Mouse (Mus musculus): ENCODE measurements at regions not wholly inside any gene's neighbourhood (a gene's known extent, or its start where the extent isn't known, plus 50 kb on each side); places are given as distances from the start of the nearest gene placed in this dataset.

DNA sequence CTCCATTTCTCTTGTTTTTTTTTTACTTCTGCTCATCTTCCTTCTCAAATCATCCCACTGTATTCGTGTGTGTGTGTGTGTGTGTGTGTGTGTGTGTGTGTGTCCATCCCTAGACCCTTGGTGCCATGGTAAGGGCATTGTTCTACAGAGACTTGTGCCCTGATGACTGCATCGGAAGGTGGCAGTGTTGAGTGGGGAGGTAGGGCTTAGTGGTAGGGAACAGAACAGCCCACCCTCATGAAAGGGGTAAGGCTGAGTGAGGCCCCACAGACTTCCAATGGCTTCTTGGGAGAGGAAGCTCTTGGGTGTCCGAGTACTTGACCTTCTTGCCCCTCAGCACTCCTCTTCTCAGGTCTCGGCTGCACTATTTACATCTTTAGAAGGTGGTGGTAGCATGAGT lies 100.3 kb downstream of the Tmco5 start:
- DNase-seq (ENCODE audit: extremely low spot score in 1 of 2, low spot score in 1 of 2), result no peak

DNA sequence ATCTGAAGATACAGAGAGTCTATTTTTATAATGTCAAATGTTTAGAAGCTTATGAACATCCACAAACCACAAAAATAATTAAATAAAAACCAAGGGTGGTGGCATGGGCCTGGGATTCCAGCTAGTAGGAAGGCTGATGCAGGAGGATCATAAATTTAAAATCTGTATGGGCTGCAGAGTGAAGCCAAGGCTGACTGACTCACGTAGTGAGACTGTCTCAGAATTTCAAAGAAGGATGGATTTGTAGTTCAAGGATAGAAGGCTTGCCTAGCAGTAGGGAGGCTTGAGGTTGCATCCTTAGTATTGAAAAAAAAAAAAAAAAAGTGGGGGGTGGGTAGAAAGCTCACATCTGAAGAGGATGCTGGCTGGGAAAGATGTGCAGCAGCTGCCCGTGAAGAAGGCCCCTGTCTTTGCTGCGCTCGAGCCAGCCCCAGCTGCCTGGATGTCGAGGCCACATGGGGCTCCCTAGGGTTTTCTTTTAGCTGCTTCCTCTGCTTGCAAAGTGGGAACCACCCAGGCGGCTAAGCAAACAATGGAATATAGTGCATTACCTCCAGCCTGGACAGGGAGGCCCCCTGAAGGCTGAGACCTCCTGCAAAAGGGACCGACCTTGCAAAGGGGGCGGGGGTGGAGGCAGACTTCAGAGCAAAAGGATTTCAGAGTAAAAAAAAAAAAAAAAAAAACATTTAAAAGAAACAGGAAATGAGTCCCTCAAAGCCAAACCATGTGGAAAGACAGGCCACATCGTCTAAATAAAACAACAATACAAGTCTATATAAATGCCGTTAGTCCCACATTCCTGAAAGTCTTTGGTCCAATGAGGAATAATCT lies 101.3 kb downstream of the Tmco5 start:
- no peak for DNase-seq (ENCODE audit: extremely low spot score in 1 of 2, low spot score in 1 of 2)

DNA sequence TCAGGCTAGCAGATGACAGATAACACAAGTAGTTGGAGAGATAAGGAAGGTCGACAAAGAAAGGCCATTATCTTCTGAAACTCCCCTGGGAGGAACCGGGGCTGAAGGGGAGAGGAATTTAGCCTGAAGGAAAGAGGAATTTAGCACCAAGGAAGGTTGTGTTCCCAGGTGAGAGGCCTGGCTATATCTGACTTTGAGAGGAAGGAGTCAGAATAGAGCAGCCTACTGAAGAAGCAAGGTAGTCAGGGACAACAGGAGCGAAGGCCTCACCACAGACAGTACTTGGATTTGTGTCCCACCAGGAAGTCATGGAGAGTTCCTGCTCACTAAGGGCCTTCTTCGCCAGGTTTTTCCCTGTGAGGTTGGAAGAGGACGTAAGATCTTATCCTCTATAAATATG lies 102.2 kb downstream of the Tmco5 start:
- DNase-seq (ENCODE audit: extremely low spot score in 1 of 2, low spot score in 1 of 2), result no peak

DNA sequence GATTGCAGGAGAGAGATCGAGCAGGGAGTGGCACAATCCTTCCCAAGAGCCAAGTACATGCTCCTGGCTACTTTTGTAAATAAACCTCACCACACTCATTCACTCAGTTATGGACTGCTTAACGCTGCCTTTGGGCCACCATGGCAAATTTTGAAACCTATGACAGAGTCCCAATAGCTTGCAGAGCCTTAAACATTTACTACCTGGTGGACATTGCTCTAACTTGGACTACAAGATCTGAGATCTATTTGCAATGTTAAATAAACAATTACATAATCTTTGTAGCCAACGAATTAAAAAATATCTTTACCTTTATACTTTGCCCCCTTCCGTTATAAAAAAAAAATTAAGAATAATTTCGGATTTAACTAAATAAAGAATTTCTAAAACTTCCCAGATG lies 104.9 kb downstream of the Tmco5 start:
- no peak for DNase-seq (ENCODE audit: extremely low spot score in 1 of 2, low spot score in 1 of 2)

DNA sequence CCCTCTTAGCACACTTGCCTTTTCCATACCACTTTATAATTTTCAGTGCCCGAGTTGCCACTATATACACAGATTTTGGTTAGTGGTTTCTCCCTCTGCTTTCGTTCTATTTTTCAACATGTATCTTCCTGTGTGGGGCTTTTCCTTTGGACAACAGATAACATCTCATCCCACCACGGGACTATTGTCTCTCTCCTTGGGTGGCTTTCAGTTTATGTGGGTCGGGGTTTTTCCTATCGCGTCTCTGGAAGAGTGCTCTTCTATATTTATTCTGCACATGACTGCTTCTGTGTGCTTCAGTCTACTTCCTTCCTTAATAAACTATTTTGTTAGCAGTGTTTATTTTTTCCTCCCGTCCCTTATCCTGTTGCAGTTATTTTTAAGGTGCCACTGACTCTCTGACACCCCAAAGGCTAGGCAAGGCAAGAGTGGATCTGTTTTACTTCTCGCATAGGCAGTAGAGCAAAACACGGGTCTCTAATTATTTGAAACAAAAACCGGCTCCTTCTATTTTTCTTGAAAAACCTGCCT lies 105.4 kb downstream of the Tmco5 start:
- DNase-seq (ENCODE audit: extremely low spot score in 1 of 2, low spot score in 1 of 2), result no peak

DNA sequence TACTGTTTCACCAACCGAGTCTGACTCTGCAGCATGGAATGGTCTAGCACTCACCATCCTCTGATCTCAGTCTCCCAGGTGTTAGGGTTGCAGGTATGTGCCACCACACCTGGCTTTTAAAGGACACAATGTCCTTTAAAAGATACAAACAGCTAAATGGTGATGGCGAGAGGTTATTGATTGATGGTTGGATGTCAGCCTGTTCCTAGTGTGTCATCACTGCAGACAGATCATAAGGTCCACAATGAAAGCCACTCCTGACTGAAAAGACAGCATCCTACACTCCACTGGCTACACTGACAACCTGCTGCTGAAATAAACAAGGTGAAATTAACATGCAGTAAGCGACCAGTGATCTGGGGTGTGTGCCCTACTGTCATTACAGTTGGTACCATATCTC lies 106.1 kb downstream of the Tmco5 start:
- no peak for DNase-seq (ENCODE audit: extremely low spot score in 1 of 2, low spot score in 1 of 2)

DNA sequence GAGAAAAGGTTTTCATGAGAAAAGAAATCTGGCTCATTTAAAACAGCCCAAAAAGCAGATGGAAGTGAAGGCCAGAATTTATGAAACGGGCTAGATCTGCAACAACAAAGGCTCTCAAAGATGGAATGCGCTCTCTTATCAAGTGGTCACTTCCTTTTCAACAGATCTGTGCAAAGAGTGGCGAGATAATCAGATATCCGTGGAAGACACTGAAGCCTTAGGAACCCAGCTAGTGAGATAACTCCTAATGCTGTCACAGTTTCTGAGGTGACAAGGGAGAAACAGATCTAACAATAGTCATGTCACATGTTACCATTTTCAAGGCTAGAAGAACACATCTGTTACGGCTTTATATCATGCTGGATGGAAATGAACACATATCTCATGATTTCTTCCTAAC lies 107.1 kb downstream of the Tmco5 start:
- DNase-seq (ENCODE audit: extremely low spot score in 1 of 2, low spot score in 1 of 2), result no peak

DNA sequence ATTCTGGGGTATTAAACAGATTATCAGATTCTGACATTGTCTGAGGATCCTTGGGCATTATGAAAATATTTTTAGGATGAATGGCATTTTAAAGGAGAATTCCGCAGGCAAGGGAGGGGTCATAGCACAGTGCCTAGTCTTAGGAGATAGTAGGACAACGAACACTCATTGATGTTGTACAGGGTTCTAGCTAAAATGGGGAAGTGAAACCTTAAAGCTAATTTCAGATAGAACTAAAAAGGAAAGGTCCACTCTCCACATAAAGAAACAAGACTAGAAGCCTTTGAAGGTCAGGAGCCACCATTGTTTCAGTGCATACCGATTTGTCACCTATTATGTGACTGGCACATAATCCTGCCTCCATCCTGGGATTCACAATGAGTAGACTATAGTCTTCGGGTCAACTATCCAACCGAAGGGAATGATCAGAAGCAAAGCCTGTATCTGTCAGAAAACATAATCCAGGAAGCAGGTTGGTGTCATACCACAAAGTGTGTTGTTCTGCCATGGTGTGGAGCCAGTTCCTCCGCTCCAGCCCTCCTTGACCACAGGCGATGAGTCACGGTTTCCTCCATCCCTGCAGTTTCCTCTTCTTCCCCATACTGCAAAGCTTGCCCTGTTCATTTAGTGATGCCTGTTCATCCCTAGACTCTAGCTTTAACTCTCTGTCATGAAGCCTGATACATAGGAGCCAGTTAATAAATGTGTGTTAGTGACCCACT lies 110.6 kb downstream of the Tmco5 start:
- no peak for DNase-seq (ENCODE audit: extremely low spot score in 1 of 2, low spot score in 1 of 2)

DNA sequence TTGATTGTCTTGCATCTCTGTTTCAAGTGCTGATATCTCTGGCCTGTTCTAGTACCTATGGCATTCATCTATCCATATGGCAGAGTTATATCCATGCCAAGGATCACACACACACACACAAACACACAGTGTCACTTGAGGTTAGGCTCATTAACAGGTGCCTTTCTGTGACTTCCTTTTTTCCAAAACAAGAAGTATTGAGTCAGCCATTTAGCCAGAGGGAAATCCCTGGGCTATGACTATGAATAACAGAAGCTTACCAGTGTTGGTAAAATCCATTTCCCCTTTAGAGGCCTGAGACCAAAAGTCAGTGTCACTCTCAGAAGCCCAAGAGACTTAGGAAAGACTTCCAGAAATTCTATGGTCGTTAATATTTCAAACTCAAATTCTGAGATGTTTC lies 111.6 kb downstream of the Tmco5 start:
- DNase-seq (ENCODE audit: extremely low spot score in 1 of 2, low spot score in 1 of 2), result no peak

DNA sequence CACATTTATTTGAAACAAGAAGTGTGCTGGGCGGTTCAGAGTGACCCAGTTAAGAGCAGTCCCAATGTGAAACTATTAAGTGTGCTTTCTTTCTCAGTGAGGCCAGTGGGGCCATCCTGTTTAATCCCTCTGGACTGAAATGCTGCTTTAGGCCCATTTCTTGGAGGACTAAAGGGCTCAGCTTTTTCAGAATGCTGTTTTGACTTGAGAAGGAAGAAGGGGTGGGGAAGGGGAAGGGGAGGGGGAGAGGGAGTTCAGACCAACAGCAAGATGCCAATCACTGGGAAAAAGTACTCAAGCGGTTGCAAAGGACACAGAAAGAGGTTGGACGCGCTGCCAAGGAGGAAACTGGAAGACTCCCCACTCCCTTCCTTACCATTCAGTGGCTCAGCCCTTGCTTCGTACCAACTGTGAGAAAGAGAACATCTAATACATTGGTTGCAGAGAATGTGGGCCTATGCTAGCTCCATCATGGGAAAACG lies 113.1 kb downstream of the Tmco5 start:
- no peak for DNase-seq (ENCODE audit: extremely low spot score in 1 of 2, low spot score in 1 of 2)

DNA sequence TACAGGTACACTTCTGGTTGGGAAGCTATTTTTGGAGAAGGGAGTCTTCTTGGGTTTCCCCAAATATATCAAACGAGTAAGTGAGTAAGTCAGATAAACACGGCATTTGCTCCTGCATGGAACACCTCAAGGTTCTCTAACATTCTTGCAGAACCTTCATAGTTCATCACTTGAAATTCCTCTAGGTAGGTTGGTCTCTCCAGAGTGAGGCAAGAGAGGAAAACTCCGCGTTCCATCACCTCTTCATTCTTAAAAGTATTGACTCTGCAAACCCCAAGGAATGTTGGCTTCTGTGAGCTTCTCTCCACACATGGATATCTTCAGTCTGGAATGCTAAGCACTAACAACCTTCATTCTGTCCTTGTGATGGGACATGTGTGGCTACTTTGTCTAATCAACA lies 115.2 kb downstream of the Tmco5 start:
- DNase-seq (ENCODE audit: extremely low spot score in 1 of 2, low spot score in 1 of 2), result no peak

DNA sequence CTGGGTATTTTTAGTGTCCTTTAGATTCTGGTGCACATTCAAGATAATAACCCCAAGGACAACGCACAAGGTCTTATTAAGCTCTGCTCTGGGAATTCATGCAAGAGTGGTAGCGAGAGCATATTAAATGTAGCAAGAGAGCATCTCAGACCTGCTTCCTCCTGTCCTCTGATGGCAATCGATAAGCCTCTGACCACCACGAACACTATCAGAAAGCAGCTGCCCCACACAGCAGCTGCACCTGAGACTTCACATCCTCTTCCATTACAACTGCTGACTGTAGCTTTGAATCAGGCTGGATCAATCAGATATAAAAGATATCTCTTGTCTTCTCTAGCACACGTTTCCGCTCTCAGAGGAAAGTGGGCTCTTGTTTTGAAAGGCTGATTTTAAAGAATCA lies 117.8 kb downstream of the Tmco5 start:
- DNase-seq (ENCODE audit: extremely low spot score in 1 of 2, low spot score in 1 of 2), result no peak

DNA sequence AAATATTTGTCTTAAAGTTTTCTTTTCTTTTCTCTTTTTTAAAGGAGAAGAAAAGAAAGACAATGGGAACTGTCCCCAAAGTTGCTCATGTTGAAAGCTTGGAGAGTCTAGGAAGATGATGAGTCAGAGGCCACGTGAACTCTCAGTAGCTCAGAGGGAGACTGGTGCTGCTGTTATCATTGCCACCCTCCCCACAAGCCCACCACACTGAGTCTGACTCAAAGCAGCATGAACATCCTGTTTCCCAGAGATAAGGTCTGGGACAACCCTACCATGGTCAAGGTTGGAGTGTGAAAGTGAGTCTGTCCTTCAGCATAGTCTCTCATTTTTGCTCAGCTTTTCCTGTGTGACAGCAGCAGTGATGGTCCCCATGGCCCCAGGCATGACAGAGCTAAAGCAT lies 120.3 kb downstream of the Tmco5 start:
- DNase-seq (ENCODE audit: extremely low spot score in 1 of 2, low spot score in 1 of 2), result no peak

DNA sequence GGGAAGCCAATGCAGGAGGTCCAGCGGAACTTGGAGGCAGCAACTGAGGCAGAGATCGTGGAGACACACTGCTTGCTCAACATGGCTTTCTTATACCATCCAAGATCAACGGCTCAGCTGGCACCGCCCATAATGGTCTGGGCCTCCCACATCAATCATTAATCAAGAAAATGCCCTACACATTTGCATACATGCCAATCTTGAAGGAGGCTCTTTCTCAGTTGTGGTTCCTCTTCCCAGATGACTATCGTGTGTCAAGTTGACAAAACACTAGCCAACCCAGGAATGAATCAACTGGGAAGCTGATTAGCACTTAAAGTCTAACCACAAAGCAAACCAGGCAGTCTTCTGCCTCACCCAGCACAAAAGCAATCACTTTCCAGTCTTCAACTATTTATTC lies 121.1 kb downstream of the Tmco5 start:
- DNase-seq (ENCODE audit: extremely low spot score in 1 of 2, low spot score in 1 of 2), result no peak

DNA sequence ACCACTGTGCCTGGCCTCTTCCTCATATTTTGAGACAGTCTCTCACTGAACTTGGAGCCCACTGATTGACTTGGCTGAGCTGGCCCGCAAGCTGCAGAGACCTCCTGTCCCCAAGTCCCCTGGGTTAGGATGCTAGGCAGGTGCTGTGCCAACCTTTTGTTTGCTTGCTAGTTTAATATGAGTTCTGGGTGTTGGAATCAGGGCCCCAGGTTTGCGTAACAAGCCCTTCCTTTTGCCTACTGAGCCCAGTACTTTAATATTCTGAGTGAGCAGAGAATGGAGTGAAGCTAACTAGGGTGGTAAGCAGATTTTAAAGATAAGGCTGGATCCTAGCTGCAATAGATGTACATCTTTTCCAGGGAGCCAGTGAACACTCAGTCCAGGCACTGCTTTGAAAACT lies 117.2 kb upstream of the Spred1 start:
- no peak for DNase-seq (ENCODE audit: extremely low spot score in 1 of 2, low spot score in 1 of 2)

DNA sequence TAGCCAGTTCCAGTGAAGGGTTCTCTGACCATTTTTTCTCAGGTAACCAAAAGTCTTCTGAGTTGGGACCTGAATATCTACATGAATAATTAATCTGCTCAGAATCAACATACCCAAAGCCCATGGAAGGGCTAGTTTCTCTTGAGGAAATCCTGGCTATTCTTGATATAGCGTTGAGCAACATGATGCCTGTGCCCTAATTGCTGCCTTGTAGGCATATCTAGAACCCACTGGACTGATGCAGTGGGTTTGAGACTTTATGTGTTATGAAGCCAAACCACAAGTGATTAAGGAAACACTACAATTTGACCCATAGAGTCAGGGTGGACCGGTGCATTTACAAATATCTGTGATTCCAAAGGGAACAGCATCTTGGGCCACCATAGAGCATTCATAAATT lies 114.3 kb upstream of the Spred1 start:
- no peak for DNase-seq (ENCODE audit: extremely low spot score in 1 of 2, low spot score in 1 of 2)

DNA sequence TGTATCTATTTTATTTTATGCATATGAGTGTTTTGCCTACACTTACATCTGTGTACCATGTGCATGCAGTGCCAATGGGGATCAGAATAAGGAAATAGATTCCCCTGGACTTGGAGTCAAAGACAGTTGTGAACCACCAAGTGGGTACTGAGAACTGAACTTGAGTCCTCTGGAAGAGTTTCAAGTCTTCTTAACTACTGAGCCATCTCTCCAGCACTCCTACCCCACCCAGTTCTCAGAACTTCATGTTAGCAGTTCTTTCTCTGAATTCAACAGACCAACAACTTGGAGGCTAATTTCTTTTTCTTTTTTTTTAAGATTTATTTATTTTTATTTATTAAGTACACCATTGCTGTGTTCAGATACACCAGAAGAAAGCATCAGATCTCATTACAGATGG lies 112.3 kb upstream of the Spred1 start:
- no peak for DNase-seq (ENCODE audit: extremely low spot score in 1 of 2, low spot score in 1 of 2)

DNA sequence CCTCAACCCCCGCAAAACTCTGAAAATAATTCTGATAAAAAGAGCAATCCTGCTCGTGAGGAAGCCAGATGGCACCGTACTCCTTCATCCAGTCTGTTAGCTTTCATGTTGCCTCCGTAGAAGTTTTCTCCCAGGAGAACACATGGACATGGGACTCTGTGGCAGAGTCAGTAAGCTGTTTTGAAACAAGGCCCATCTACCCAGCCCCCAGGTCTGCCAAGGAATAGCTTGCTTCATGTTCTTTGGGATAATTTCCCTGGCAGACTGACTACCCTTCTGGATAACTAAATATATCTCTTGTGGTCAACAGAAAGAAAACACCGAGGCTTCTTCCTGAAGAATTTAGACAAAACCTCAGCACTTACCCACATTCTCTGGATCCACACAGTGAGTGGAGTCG lies 111.2 kb upstream of the Spred1 start:
- DNase-seq (ENCODE audit: extremely low spot score in 1 of 2, low spot score in 1 of 2), result peak; percentile 20 to 51

DNA sequence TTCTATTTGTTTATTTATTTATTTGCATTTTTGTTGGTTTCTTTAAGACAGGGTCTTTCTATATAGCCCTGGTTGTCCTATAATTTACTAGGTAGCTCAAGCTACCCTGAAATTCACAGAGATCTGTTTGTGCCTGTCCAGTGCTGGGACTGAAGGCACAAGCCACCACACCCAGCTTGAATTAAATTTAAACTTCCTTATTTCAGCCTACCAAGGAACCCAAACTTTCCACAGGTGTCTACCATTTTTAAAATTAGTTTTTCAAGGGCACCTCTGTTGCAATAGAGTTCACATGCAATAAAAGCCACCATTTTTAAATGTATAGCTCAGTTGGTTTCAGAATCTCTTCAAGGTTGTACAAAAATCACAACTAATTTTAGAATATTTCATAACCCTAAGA lies 110.2 kb upstream of the Spred1 start:
- DNase-seq (ENCODE audit: extremely low spot score in 1 of 2, low spot score in 1 of 2), result no peak

DNA sequence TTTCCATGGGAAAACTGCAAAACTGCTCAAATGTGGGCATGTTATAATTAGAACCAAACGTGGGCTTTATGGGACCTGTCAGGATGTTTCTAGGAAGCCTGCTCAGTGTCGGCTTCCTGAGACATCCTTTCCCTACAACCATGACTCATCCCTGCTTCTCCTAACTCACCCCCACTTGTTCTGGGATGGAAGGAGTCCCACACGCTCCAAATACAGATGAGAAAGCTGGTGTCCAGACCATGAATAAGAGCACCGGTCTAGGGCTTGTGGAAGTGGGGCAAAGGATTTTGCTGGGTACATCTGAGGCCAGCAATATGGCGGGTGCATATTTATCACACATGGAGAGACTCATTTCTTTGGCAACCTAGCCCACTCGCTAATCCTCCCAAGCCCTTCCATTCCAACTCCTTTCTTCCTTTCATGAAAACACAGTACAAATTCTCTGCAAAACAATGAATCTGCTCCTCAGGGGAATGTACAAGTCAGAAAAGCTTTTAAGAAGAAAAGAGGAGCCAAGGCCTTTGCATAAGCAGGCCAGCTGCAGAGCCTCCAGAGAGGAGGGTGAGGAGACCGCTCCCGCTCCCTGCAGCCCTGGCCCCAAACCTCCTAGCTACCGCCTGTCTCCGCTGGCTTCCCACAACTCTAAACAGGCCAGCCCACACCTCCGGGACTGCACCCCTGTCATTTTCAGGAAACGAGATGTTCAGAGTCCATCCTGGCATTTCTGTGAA lies 103.1 kb upstream of the Spred1 start:
- peak; percentile 79 to 83 for DNase-seq (ENCODE audit: extremely low spot score in 1 of 2, low spot score in 1 of 2)

DNA sequence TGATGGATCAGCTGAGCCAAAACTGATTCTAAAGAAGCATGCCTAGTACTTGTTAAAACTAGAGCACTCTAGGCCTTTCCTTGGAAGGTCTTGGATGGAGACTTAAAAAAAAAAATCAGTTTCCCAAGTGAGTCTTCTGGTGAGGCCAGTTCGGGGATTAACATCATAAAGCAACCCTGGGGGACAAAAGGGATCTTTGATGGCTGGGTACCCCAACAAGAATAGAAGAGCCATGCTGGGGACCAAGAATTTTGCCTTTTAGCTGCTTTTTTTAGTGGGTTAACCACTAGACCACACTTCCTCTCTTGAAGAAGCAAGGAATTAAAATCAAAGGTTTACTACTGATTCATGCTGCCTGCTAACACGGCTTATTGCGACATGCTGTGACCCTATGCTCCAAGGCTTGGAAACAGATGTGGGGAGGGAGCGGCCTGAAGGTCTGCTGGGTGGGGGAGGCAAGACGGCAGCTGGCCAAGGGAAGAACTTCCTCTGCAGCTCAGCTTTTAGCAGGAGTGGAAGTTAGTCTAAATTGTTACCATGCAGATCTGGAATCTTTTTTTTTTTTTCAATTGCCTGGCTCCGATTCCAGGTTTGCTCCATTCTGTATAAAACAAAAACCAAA lies 102.1 kb upstream of the Spred1 start:
- DNase-seq (ENCODE audit: extremely low spot score in 1 of 2, low spot score in 1 of 2), result peak in 1 of 2 experiments; percentile 32
